Mouse (Mus musculus): ENCODE results near the gene Lman2.

The Lman2 gene

DNA sequence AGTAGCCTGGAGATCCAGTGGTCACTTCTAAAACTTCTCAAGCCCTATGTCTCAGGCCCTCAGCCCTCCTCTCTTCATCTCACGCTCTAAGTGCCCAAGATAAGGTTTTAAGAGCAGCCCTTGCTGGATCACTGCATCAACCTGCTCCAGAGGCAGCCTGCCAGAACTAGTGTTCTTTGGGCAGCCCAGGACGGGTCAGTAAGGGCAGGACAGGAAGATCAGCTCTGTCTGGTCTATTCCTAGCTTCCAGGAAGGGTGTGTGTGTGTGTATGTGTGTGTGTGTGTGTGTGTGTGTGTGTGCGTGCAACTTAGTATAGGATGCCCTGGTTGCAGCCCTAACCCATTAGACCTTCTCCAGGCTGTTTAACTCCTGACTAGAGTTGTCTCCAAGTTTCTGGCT, 7.7 kb upstream of the Lman2 start:
- DNase-seq = no peak

DNA sequence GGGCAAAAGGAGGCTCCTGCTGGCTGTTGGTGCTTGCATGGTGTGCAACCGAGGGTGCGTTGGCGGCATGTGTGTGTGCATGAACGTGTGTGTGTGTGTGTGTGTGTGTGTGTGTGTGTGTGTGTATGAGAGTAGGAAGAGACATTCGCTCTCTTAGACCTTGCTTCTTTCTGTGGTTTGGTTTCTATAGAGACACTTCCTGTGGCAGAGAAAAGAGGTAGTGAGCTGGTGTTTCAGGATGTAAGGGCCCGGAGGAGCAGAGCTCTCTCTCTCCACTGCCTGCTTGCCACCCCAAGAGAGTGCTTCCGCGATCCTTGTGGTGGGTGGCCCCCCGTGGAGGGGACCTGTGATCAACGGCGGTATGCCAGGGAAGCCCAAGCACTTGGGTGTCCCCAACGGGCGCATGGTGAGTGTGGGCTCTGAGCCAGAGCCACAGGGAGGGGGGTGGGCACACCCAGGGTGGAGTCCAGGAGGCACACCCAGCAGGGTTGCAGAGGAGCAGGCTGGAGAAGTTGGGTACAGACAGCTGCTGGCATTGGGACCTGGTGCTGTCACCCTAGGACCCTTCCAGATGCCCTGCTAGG, 7.0 kb upstream of the Lman2 start, which contains the start of gene Rgs14:
TSS of gene Rgs14 (plus strand) at position 202 of the 584 bp plus-strand sequence.
- DNase-seq = peak; percentile 68 to 71

DNA sequence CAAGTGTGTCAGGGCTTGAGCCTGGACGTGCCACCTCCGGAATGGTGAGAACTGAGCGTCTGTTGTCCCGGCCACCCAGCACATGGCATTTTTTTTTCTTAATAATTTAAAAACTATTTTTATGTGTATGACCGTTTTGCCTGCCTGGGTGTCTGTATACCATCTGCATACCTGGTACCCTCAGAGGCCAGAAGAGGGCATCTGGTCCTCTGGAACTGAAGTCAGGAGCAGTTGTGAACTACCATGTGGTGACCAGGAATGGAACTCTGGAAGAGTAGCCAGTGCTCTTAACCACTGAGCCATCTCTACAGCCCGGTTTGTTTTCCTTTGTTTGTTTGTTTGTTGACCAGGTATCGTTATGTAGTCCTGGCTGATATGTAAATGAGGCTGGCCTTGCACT, 5.8 kb upstream of the Lman2 start:
- DNase-seq = no peak

DNA sequence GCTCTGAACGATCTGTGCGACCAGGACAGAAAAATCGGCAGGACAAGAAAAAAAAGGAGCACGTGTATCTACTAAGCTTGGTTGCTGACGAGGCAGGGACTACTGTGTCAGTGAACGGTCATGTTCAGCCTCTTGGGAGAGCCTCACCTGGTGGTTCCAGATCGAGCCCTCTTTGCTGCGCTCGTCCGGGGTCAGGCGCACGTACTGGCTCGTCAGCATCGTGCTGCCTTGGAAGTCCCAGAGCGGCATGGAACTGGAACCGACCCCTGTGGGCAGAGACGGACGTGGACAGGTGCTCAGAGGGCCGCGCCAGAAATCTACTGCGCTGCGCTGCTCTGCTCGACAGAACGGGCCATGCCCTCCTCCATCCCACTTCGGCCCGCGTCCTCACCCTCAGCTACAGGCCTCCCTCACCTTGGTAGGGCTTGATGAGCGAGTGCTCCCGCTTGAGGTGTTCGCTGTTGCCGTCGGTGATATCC, 570 bp downstream of the Lman2 start:
- DNase-seq = no peak

DNA sequence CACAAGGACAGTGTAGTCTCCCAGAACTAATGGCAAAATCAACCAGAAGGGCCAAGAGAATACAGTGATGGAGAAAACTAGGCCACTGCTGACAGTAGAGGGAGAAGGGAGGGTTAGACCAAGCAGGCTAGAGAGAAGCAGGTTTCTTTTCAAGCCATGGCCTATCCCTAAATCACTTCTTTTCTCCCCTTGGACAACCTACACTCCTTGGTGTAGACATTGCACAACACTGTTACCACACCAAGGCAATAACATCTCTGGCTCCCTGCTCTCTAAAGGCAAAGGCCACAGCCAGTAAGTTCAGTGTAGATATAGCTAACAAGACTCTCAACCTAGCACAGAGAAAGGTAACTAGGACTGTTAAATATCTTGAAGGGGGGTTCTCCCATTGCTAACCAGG, 1.4 kb downstream of the Lman2 start:
- DNase-seq = no peak

DNA sequence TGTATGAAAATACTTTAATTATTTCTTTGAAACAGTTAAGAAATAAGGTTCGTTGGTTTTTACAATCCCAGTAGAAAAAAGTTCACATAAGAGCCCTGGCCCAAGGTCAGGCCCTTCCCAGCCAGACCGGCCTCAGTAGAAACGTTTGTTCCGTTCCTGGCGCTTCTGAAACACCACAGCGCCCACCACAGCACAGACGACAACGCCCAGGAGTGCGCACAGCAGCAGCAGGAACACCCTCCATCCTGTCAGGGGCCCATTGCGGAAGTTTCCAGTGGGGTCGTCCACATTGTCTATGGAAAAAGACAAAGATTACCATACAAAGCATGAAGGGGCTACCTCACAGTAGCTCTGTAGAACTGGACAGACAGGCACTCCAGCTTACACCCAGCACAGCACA, 15.8 kb downstream of the Lman2 start:
- DNase-seq = no peak

DNA sequence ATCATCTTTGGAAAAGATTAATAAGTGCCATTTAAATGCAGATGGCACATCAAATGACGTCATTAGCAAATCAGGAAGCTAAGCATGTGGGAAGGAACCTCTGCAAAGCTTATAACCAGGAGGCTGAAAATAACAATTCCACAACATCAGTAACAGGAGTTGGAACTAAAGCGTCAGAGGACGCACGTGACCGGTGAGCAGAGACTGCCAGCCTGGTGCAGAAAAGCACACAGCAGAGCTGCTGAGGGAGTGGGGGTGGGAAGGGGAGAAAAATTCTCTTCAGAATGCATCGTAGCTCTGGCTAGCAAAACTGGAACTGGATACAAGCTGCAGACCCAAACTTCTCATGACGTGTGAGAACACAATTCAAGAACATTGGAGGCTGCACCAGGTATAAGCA, 18.3 kb downstream of the Lman2 start:
- DNase-seq = no peak

DNA sequence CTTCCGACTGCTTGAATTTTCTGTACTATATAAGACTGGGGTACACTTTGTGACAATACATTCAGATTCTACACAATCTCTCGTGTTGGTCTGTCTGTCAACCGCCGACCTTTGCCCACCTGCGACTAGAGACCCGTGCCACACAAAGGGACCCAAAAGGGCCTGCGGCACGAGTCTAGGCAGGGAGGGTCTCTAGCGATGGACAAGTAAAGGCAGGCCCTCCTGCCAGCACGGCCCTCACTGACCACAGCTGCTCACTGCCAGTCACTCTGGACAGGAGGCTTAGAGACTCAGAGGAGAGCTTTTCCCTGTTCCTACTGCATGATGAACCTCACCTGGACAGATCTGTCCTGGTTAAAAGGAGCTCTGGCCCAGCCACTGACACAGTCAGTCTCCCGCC, 20.1 kb downstream of the Lman2 start:
- DNase-seq = no peak

DNA sequence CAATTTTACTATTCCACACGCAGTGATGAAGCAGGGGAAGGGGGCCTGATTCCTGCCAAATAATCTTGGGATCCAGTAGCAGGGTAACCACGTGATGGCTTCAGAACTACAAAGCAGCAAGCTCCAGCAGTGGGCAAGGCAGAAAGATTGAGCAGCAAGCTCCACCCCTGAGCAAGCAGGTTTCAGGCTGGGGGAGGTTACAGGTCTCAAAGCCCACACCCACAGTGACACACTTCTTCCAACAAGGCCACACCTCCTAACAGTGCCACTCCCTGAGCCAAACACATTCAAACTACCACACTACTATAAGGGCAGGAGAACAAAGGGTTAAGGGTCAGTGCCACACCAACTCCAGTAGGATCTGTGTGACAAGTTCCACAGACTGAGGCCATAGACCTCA, 23.3 kb downstream of the Lman2 start:
- no peak for DNase-seq

DNA sequence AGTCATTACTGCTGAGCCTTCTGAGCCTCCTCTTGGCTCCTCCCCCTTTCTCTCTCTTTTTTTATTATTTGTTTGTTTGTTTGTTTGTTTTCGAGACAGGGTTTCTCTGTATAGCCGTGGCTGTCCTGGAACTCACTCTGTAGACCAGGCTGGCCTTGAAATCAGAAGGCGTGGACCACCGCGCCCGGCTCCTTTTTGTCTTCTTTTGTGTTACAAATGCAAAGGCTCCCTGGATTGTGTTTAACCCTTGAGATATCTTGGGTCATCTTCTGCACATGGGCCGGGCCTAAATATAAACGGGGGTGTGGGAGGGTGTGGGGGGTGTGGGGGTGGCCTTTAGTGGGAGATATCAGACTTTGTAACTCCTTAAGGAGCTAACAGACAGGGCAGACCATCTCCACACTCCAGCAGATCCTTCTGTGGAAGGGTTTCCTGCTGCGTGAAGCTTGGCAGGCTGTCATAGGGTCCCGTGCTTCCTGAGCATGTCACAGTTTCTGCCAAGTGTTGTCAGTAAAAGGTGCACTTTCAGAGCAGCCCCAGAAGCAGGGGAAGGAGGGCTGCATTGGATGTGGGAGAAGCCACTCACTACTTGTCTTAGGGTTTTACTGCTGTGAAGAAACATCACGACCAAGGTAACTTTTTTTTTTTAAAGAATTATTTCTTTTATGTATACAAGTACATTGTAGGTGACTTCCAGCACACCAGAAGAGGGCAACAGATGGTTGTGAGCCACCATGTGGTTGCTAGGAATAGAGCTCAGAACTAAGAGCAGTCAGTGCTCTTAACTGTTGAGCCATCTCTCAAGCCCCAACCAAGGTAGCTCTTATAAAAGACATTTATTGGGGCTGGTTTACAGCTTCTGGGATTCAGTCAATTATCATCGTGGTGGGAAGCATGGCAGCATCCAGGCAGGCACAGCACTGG, 24.2 kb downstream of the Lman2 start:
- no peak for DNase-seq

DNA sequence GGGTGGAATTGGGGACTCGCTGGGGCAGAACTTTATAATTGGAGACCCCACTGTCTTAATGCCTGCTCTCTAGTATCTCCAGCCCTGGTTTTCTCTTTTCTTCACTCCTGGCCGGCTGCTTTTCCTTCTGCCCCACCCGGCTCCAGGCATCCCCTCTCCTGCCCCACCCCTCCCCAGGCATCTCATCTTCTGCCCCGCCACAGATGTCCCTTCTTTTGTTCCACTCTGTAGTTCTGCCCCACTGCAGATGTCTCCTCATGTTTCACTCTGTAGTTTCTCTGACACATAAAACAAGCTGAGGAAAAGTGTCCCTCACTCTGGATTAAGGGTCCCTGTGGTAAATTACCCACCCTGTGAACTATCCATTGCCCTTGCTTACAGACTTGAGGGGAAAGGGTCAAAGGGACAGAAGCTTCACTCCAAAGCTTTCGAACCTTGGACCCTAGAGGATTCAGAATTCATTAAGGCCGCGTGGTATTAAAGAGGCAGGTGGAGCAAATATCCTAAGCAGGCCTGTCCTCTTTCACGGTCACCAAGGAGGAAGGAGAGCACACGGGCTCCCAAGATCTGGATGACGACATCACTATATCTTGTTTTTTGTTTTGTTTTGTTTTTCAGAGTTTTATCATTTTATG, 25.1 kb downstream of the Lman2 start:
- no peak for DNase-seq

DNA sequence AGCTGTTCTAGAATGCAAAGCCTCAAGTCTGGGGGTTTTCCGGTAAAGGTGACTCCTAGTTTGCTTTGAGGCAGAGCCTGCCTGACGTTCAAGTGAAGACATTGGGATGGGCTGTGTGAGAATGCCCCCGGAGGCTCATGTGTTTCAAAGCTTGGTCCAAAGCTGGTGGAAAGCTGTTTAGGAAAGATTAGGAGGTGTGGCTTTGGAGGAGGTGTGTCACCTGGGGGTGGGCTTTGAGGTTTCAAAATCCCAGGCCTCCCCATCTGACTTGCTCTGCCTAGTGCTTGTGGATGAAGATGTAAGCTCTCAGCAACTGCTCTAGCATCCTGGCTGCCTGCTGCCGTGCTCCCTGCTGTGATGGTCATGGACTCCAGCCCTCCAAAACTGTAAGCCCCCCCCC, 26.9 kb downstream of the Lman2 start:
- DNase-seq = no peak

DNA sequence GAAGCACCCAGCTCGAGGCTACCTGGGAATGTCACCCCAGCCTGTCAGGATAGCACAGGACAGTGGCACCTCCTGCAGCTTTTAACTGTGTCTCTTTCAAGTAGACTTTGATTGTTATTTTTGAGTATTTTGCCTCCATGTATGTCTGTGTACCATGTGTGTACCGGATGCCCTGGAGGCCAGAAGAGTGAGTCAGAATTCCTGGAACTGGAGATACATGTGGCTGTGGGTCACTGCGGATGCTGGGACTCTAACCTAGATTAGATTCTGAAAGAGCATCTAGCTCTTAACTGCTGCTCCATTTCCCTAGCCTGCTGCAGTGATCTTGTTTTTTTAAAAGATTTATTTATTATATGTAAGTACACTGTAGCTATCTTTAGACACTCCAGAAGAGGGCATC, 30.3 kb downstream of the Lman2 start:
- DNase-seq = no peak

DNA sequence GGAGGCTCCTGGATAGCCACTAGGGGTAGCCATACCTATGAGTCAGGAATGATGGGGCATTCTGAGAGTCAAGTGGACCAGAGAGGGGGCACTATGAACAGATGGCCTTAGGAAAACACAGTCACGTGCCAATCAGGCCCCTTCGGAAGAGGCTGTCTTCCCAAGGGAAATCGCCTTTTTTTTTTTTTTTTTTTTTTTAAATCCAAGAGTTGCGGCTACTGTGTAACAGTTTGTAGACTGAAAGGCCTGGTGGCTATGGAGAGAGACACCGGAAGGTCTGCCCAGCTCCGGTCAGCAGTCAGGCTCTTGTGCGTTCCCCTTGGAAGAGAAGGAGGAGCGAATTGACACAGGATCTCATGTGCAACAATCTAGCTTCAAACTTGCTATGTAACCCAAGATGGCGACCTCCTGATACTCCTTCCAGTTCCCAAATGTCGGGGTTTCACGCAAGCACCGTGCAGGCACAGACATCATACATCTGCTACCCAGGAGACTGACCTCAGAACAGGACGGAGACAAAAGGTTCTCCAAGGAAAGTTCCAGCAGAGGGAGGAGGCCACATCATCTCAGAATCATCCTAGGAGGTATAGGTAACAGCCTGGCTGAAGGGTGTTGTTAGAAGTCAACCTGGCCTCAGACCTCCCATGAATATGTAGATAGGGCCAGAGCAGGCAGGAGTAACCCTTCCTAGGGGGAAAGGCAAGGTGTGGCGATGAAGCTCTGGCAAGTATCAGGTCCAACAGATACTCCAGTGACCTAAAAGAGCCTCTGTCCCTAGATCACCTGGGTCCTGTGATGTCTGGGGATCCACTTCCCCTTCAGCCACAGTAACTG, 31.8 kb downstream of the Lman2 start:
- no peak for DNase-seq

DNA sequence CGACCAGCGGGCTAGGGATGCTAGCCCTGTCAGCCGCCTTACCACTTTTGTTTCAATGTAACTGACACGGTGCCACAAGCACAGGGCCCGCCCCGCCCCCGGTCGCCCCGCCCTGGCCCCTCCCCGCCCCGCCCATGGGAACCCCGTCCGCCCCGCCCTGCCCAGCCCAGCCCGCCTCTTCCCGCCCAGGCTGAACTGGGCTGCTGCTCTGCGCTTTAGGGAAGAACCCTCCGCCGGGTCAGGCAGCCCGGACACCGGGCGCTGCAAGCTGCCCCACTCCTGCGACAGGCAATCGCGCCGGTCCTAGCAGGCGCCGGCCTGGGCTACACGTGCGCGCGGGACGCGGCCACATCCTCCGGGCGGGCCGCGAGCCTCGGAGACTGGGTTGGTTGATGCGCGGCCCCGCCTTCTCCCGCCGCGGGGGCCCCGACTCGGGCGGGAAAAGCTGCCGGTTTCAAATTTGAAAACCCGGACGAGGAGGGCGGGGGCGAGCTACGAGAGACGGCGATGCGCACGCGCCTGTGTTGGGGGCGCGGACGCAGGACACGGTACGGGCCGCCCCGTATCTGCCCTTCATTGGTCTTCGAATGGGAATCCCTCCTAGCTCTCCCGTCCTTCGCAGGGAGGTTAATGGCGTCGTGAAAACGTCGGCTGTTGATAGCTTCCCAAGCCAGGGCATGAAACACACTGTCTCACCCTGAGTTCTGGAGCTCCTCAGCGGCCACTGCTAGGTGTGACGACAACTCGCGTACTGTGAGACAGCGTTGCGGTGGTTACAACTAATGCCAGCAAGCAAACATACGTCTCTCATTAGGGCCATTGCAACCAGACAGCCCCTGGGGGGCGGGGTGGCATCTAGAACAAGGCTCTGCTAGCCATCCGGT, 32.7 kb downstream of the Lman2 start, which contains the start of gene Mxd3:
TSS of gene Mxd3 (minus strand) at position 141 of the 884 bp plus-strand sequence.
- DNase-seq = peak; percentile 73 to 79

DNA sequence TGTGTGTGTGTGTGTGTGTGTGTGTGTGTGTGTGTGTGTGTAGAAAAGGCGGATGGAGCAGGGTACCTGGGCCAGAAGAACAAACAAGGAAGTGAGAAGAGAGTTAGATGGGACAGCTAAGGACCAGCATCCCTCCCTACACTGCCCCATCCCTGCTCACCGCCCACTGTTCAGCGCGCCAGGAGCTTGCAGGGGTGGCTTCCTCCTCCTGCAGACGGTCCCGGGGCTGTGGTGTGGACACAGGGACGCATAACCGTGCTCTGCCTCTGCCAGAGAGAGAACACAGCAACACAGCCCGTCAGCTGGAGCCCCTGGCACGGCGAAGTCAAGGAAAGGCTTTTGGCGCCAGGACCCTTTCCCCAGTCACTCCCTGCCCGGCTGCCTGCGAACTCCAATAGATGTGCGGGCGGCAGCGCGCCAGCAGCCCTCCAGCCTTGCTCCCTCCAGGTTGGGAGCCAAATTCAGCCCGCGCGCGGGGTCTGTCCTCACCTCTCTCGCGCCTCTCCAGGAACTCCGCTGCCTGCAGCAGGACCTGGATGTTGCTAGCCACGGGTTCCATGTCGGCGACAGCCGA, 33.4 kb downstream of the Lman2 start:
- peak in 1 of 2 experiments; percentile 20 for DNase-seq

DNA sequence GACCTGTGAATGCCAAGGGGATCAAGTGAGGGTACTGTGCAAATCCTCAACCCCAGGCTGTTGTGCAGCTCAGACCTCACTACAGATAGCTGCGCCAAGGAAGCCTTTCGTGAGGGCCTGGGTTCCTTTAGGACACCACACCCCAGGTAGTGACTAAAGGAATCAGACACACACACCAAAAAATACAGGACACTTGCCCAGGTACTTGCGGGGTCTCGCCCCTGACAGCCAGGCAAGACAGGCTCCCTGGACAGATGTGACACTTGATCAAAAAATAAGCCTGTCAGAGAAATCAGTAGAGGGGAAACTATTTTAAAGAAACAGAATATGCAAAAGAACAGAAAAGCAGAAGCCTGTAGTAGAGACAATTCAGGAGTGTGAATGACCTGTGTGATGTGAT, 33.9 kb downstream of the Lman2 start:
- no peak for DNase-seq

DNA sequence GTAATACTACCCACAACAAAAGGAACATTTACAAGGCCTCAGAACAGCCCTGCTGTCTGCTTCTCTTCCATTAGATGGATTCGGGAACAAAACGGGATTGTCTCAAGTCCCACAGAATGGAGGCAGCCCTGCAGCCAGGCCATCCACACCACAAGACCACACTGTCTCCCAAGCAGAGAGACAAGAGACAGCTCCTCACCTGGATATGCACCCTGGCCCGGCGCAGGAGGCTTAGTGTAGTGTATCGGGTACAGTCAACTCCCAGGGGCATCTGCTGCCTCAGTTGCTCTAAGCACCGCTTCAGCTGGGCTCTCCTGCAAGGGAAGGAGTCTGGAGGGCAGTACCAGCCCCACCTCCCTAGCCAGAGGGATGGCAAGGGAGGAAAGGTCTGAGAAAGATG, 34.4 kb downstream of the Lman2 start:
- no peak for DNase-seq

DNA sequence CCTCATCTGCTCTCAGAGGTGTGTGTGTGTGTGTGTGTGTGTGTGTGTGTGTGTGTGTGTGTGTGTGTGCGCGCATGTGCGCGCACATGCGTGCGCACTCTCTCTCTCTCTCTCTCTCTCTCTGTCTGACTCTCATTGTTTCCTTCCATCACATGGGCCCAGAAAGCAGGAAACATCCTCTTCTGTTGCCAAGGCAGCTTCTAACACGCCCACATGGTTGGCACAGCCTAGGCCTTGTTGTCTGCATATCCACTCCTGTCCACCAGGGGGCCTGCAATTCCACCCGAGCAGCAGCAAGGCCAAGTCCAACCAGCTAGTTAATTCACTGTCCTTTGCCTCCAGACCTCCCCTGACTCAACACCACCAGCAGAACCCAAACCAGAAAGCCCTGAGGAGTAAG, 35.0 kb downstream of the Lman2 start:
- peak; percentile 71 to 84 for DNase-seq

DNA sequence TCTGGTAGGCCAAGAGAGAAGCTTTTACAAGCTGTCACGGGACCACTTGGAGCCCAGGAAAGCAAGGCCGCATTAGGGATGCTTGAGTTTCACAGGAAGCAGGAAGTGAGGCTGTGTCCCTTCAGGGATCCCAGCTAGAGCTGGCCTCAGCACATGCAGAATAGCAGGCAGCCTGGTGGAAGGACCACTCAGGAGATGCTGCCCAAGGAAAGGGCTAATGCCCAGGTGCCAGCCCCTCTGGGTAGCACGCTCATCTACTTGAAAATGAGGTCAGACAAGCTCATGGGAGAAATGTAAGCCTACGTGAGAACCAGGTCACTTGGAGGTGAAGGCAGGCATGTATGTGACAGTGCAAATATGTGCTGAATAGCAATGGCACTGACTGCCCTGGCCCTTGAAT, 35.4 kb downstream of the Lman2 start:
- no peak for DNase-seq

DNA sequence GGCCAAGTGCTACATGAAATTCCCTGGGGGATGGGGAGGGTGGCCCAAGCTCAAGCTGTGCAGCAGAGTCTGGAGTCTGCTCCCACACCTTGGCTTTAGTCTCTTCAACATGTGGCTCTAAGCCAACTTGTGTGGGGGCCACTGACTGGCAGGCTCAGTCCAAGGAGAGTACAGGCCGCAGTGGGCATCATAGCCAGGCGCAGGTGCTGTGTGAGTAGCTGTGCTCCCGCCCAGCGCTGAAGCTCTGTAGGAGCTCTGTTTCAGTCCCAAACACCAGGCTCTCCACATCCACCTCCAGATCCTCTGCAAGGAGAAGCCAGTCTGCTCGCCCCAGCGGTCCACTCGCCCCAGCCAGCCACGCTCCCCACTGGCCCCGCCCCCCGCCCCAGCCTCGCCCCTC, 37.0 kb downstream of the Lman2 start:
- DNase-seq = no peak

Measured in spleen, adult 18-20 months (tissue).